Mouse (Mus musculus) C2C12 (cell line): ENCODE measurements around the gene Plekha4.

Source experiments
- CTCF ChIP-seq: IDR thresholded peaks from one replicate; pipeline ENCODE4 v1.5.1; 2011; ENCODE audit not compliant: control insufficient read depth, insufficient read depth, insufficient read length
- MAX ChIP-seq: IDR thresholded peaks from one replicate; pipeline ENCODE4 v1.6.1; 2011; ENCODE audit warnings: mild to moderate bottlenecking, control low read depth
- MYOD1 ChIP-seq: IDR thresholded peaks from one replicate; pipeline ENCODE4 v1.6.1; 2011; ENCODE audit warnings: low read depth; ENCODE audit not compliant: control insufficient read depth, insufficient read length
- MYOG ChIP-seq: IDR thresholded peaks from one replicate; pipeline ENCODE4 v1.6.1; 2011; ENCODE audit not compliant: control insufficient read depth, insufficient read length; ENCODE audit errors: extremely low read depth
- USF1 ChIP-seq: IDR thresholded peaks from one replicate; pipeline ENCODE4 v1.6.1; 2011; ENCODE audit warnings: low read depth, mild to moderate bottlenecking, control low read depth, moderate library complexity

- TF ChIP-seq USF1 (no peak), CTCF (peak; percentile 68), MAX (no peak), MYOD1 (no peak), MYOG (no peak)
These were observed 29.7 kb downstream of the Plekha4 start for GRCm38 (mm10) chr7:45555787-45556186.
